Mouse (Mus musculus) activated CD4-positive, CD25-positive, alpha-beta regulatory T cell, adult 4 months (primary cell): ENCODE data around the gene Dlg2. TPM values are rescaled to one million over a fixed set of nuclear protein-coding genes. Genes with fewer than 3 reads are reported as not detected.

Source experiments
- ATAC-seq: one replicate; pipeline ENCODE4 v1.8.0; 2017
- polyA plus RNA-seq, 2 experiments: library from polyadenylated mRNA; unstranded; fragments of 100-300 nt; shearing (Covaris generic); gene quantifications; one replicate each; pipeline ENCODE4 v1.2.1; 2017

Dlg2 gene
- polyA plus RNA-seq, 2 experiments from 2014 or later, result 1.5 TPM; not detected in 1

- ATAC-seq, result no peak
These were observed 1309.0 kb downstream of the Dlg2 start for GRCm38 (mm10) chr7:91785445-91785844.

- ATAC-seq, result no peak
These were observed 1309.4 kb downstream of the Dlg2 start for GRCm38 (mm10) chr7:91785871-91786270.

- no peak for ATAC-seq
These were observed 1314.6 kb downstream of the Dlg2 start for GRCm38 (mm10) chr7:91790949-91791564.

- ATAC-seq, result no peak
These were observed 1330.2 kb downstream of the Dlg2 start for GRCm38 (mm10) chr7:91806632-91807031.

- ATAC-seq, result no peak
These were observed 1334.3 kb downstream of the Dlg2 start for GRCm38 (mm10) chr7:91810774-91811173.

GRCm38 (mm10) chr7:91818004-91818403 lies 1341.5 kb downstream of the Dlg2 start:
- ATAC-seq, result no peak

GRCm38 (mm10) chr7:91832207-91832606 lies 1355.7 kb downstream of the Dlg2 start:
- ATAC-seq, result no peak

GRCm38 (mm10) chr7:91845723-91846122 lies 1369.3 kb downstream of the Dlg2 start:
- ATAC-seq, result no peak

- ATAC-seq, result no peak
These were observed 1372.9 kb downstream of the Dlg2 start for GRCm38 (mm10) chr7:91849364-91849763.

- ATAC-seq, result no peak
These were observed 1377.2 kb downstream of the Dlg2 start for GRCm38 (mm10) chr7:91853653-91854052.

GRCm38 (mm10) chr7:91856931-91857330 lies 1380.5 kb downstream of the Dlg2 start:
- ATAC-seq, result no peak

GRCm38 (mm10) chr7:91862806-91863531 lies 1386.5 kb downstream of the Dlg2 start:
- ATAC-seq, result no peak

GRCm38 (mm10) chr7:91868919-91869318 lies 1392.4 kb downstream of the Dlg2 start:
- ATAC-seq, result no peak

- ATAC-seq, result no peak
These were observed 1400.4 kb downstream of the Dlg2 start for GRCm38 (mm10) chr7:91876831-91877230.

GRCm38 (mm10) chr7:91877804-91878203 lies 1401.3 kb downstream of the Dlg2 start:
- ATAC-seq, result no peak

- no peak for ATAC-seq
These were observed 1409.9 kb downstream of the Dlg2 start for GRCm38 (mm10) chr7:91886336-91886735.

- ATAC-seq, result no peak
These were observed 1417.5 kb downstream of the Dlg2 start for GRCm38 (mm10) chr7:91893991-91894390.

GRCm38 (mm10) chr7:91896935-91897334 lies 1420.5 kb downstream of the Dlg2 start:
- no peak for ATAC-seq

GRCm38 (mm10) chr7:91897509-91897908 lies 1421.0 kb downstream of the Dlg2 start:
- ATAC-seq, result no peak

GRCm38 (mm10) chr7:91902503-91902902 lies 1426.0 kb downstream of the Dlg2 start:
- ATAC-seq, result no peak

- ATAC-seq, result no peak
These were observed 1440.3 kb downstream of the Dlg2 start for GRCm38 (mm10) chr7:91916809-91917208.

- ATAC-seq, result no peak
These were observed 1442.6 kb downstream of the Dlg2 start for GRCm38 (mm10) chr7:91919099-91919498.

- ATAC-seq, result no peak
These were observed 1443.3 kb downstream of the Dlg2 start for GRCm38 (mm10) chr7:91919738-91920137.

GRCm38 (mm10) chr7:91934881-91935597 lies 1458.6 kb downstream of the Dlg2 start:
- no peak for ATAC-seq
